Mouse (Mus musculus) erythroblast, embryonic 14.5 days (primary cell): ENCODE measurements around the gene Notch1. TPM values are rescaled to one million over a fixed set of nuclear protein-coding genes. Genes with fewer than 3 reads are reported as not detected.

ENCODE experiments used
- H3K27me3 ChIP-seq: 2 replicates; pipeline ENCODE4 v1.6.1; 2012; ENCODE audit warnings: inconsistent platforms; ENCODE audit not compliant: control insufficient read depth
- H3K36me3 ChIP-seq: 2 replicates; pipeline ENCODE4 v1.6.1; 2012; ENCODE audit warnings: mild to moderate bottlenecking, inconsistent platforms; ENCODE audit not compliant: control insufficient read depth
- H3K4me1 ChIP-seq: 2 replicates; pipeline ENCODE4 v1.6.1; 2012; ENCODE audit warnings: inconsistent platforms; ENCODE audit not compliant: control insufficient read depth
- H3K4me3 ChIP-seq: replicated peaks from 2 replicates; pipeline ENCODE3; 2012; ENCODE audit warnings: moderate library complexity, mild to moderate bottlenecking, inconsistent platforms
- H3K9me3 ChIP-seq: 2 replicates; pipeline ENCODE4 v1.6.1; 2012; ENCODE audit warnings: low read length, inconsistent platforms, mixed read lengths; ENCODE audit not compliant: control insufficient read depth
- GATA1 ChIP-seq: IDR thresholded peaks from 2 replicates; pipeline ENCODE4 v1.6.1; 2012; ENCODE audit warnings: low read length, inconsistent platforms, mixed read lengths
- TAL1 ChIP-seq: IDR thresholded peaks from 3 replicates; pipeline ENCODE4 v1.6.1; 2012; ENCODE audit warnings: low read length, inconsistent platforms, mixed read lengths
- polyA plus RNA-seq: library from polyadenylated mRNA; stranded (reverse); fragments of >175 nt; gene quantifications from 2 replicates; pipeline ENCODE4 v1.2.3, GENCODE M21; 2012

The Notch1 gene
- polyA plus RNA-seq, 1 experiment, result 0.41 TPM

- H3K9me3 ChIP-seq, result no peaks in the 10 kb centered on the region
- no peaks in the 10 kb centered on the region; the same call in 1 of the 2 replicates for H3K4me1 ChIP-seq
- H3K36me3 ChIP-seq, result no peaks in the 10 kb centered on the region
- no peaks in the 10 kb centered on the region for H3K27me3 ChIP-seq
- TF ChIP-seq TAL1 (no peak), GATA1 (no peak)
- H3K4me3 ChIP-seq, result no peak overlapping the region
Observed at GRCm38 (mm10) chr2:26550205-26550604, 33.7 kb upstream of the Notch1 start.

DNA sequence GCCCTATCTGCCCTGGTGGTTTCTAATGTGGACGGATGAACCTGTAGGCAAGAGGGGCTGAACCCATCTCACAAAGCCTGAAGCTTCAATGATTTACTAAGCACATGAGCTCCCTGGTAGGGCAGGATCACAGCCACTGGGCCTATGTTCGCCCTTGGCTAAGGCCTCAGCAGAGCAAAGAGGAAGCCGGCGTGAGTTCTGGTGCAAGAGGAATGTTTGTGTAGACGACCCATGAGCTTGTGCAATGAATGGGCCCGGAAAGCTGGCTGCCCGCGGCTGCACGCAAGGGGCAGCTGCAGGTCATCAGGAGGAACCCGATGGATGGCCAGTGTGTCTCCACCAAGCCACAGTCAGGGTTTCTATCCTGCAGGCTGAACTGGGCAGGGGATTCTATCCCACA lies 33.3 kb upstream of the Notch1 start:
- H3K27me3 ChIP-seq, result no peaks in the 10 kb centered on the region
- no peaks in the 10 kb centered on the region for H3K36me3 ChIP-seq
- no peaks in the 10 kb centered on the region; the same call in 1 of the 2 replicates for H3K4me1 ChIP-seq
- TF ChIP-seq GATA1 (no peak), TAL1 (no peak)
- H3K9me3 ChIP-seq, result no peaks in the 10 kb centered on the region
- H3K4me3 ChIP-seq, result no peak overlapping the region

GRCm38 (mm10) chr2:26547481-26547880 lies 31.0 kb upstream of the Notch1 start:
- H3K4me1 ChIP-seq, result no peaks in the 10 kb centered on the region
- no peak for TF ChIP-seq GATA1
- TF ChIP-seq TAL1, result no peak
- H3K4me3 ChIP-seq, result no peak overlapping the region
- no peaks in the 10 kb centered on the region for H3K27me3 ChIP-seq
- no peaks in the 10 kb centered on the region for H3K9me3 ChIP-seq
- H3K36me3 ChIP-seq, result no peaks in the 10 kb centered on the region

GRCm38 (mm10) chr2:26544265-26544664 lies 27.8 kb upstream of the Notch1 start:
- Histone ChIP-seq H3K4me3 (no peak overlapping the region), H3K36me3 (no peaks in the 10 kb centered on the region), H3K9me3 (no peaks in the 10 kb centered on the region), H3K27me3 (no peaks in the 10 kb centered on the region), H3K4me1 (no peaks in the 10 kb centered on the region)
- TF ChIP-seq GATA1, result no peak
- TF ChIP-seq TAL1, result no peak

DNA sequence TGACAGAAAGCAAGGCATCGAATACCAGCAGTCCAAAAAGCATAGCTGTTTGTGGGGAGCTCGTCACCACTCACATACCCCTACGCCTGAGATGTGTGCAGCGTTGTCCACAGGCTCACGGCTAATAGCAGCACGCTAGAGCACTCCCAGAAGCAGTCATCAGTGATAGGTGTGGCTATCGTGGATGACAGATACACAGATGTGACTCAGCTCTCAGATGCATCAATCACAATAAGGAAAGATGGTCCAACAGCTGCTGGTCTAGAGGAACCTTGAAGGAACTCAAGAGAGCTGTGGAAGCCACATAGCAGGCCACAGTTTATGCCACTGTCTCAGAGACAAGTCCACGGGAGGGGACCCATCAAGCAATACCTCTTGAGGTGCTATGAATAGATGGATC lies 27.3 kb upstream of the Notch1 start:
- Histone ChIP-seq H3K27me3 (no peaks in the 10 kb centered on the region), H3K9me3 (no peaks in the 10 kb centered on the region), H3K36me3 (no peaks in the 10 kb centered on the region), H3K4me3 (no peak overlapping the region), H3K4me1 (no peaks in the 10 kb centered on the region)
- TF ChIP-seq GATA1, result no peak
- TF ChIP-seq TAL1, result no peak

DNA sequence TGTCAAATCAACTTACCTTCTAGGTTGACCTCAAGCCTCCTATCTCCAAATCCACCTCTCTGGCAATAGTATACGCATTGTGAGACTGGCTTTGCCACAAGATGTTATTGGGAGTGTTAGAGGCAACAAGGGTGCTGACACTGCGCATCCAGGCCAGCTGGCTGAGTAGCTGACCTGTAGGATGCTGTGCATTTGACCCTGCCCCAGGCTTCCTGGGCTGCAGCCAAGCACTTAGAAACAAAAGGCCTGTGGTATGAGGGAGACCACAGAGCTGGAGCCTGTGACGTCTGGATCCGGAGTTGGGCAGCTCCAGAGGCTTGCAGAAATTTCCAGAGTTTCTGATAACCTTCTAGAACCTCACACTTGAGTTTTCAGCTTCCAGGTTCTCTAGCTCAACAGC lies 26.7 kb upstream of the Notch1 start:
- H3K4me3 ChIP-seq, result no peak overlapping the region
- H3K36me3 ChIP-seq, result no peaks in the 10 kb centered on the region
- TF ChIP-seq GATA1 (no peak), TAL1 (no peak)
- H3K4me1 ChIP-seq, result no peaks in the 10 kb centered on the region
- H3K9me3 ChIP-seq, result no peaks in the 10 kb centered on the region
- no peaks in the 10 kb centered on the region for H3K27me3 ChIP-seq

DNA sequence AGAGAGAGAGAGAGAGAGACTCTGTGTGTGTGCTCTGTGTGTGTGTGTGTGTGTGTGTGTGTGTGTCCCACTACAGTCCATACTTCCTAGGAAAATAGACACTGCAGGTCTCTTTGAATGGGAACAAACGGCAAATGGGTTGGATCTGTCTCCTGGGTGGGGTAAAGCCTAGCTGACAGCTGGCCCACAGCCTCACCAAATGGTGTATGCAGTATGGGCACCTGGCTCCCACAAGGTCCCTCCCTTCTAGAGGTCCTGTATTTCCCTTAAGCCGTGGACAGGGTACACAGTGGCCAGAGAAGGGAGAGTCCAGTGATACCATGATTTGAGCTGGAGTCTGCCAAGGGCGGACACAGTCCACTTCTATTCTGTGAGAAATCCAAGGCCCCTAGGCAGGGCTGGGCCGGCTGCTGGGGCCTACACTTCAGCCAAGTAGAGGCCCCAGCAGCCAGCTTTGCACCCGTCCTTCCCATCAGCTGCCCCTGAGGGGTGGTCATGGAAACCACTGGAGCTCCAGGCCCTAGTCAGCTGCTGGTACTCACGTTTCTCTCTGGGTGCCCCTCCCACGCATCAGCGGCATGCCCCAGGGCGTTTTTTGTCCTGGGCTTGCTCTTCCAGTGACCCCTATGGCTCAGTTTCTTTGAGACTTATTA lies 24.9 kb upstream of the Notch1 start:
- H3K4me3 ChIP-seq, result no peak overlapping the region
- no peaks in the 10 kb centered on the region for H3K36me3 ChIP-seq
- H3K27me3 ChIP-seq, result no peaks in the 10 kb centered on the region
- no peaks in the 10 kb centered on the region for H3K4me1 ChIP-seq
- no peak for TF ChIP-seq GATA1
- no peak for TF ChIP-seq TAL1
- no peaks in the 10 kb centered on the region for H3K9me3 ChIP-seq

DNA sequence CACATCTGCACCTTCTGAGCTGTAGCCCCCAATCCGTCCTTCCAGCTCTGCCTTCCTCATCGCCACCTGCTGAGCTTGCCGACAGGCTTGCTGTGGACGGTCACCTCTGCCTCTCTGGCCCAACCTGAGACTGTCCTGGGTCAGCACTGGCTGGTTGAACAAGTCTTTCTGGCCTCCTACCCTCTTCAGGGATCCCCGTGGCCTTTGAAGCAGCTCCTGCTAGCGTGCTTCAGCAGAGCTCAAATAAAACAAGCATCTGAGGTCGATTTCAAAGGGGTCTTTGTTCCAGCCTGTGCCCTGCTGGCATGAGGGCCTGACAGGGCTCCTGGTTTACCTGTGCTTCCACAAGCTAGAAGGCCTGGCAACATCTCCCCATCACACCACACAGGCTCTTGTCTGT lies 24.3 kb upstream of the Notch1 start:
- no peaks in the 10 kb centered on the region for H3K36me3 ChIP-seq
- no peak overlapping the region for H3K4me3 ChIP-seq
- no peaks in the 10 kb centered on the region for H3K4me1 ChIP-seq
- no peaks in the 10 kb centered on the region for H3K27me3 ChIP-seq
- no peaks in the 10 kb centered on the region for H3K9me3 ChIP-seq
- TF ChIP-seq TAL1 (no peak), GATA1 (no peak)

DNA sequence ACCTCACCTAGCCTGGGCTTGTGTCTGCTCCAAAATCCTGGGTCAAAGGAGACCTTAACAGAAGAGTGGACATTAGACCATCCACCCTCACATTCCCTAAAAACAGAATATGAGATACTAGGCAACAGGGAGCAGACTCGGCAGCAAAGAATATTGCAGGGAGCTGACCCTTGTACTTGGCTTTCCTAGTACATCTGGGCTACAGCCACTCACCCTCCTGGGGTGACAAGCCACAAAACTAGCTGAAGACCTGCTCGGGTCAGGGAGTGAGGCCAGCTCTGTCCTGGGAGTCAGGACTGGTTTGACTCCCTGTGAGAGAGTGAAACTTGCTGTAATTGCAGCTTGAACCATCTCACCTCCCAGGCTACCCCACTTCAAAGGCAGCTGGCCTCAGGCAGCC lies 23.1 kb upstream of the Notch1 start:
- TF ChIP-seq TAL1 (no peak), GATA1 (no peak)
- H3K36me3 ChIP-seq, result no peaks in the 10 kb centered on the region
- H3K4me3 ChIP-seq, result no peak overlapping the region
- no peaks in the 10 kb centered on the region for H3K9me3 ChIP-seq
- no peaks in the 10 kb centered on the region for H3K4me1 ChIP-seq
- H3K27me3 ChIP-seq, result no peaks in the 10 kb centered on the region
